Comparison of ENCODE assay signal across 8 mouse cellular contexts in the genomic region with DNA sequence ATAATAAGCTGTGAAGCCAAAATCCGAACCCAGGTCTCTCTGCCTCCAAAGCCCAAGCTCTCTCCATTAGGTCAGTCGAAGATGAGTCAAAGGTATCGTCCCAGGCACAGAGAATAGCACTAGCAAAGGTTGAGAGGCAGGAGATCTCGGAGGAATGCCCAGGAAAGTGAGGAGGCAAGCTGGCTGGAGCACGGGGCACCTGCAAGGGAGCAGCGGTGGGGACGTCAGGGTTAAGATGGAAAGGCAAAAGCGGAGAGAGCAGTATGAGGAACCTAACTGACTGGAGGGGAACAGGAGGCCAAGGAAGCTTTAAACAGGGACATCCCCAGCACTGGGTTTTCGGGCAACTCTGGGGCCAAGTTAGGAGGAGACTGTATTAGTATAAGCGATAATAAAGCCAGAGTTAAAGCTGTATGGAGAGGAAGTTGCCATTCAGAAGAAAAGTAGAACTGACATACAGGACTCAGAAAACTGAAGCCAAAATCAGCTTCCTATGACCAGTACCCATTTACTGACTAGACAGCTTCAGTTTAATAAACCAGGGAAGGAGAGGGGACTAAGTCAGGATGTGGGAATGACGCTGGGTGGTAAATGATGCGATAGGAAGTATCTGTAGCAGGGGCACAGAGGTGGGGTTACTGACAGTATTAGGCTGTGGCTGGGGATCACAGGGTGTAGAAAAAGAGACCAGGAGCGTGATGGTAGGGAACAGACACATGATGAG. TPM values are rescaled to one million over a fixed set of nuclear protein-coding genes. Genes with fewer than 3 reads are reported as not detected.
DNase-seq lines count a peak whose midpoint lies in the region; ATAC-seq and TF ChIP-seq lines count a peak whose summit lies in the region.

No protein-coding gene starts in this region.

- no peak for TF ChIP-seq POLR2A in thymus, adult 2 months (IDR thresholded peaks at IDR 0.05; ENCODE audit: control insufficient read depth, extremely low read depth, insufficient read depth, low read length, poor library complexity)

- no peaks in the 10 kb centered on the region for H3K9me3 ChIP-seq in forebrain, embryonic 13.5 days (replicated peaks)
- no peaks in the 10 kb centered on the region for H3K9me3 ChIP-seq in forebrain, postnatal 0 days (ENCODE audit: low read length)
- no peaks in the 10 kb centered on the region for H3K9me3 ChIP-seq in liver, embryonic 14.5 days (ENCODE audit: control insufficient read depth, low read length)

- peak overlapping the region; percentile 90; the same call in 1 of the 2 replicates for H3K4me3 ChIP-seq in forebrain, embryonic 13.5 days
- no peak overlapping the region for H3K4me3 ChIP-seq in forebrain, postnatal 0 days (ENCODE audit: low read depth, low read length)
- peak overlapping the region; percentile 33 for H3K4me3 ChIP-seq in thymus, adult 2 months (ENCODE audit: control insufficient read depth, insufficient read depth, low read length)
- peak overlapping the region; percentile 75 to 97 for H3K4me3 ChIP-seq in liver, embryonic 14.5 days (ENCODE audit: insufficient read depth in 1 of 2, low read depth in 2 of 2, low read length in 2 of 2)

- no peak for DNase-seq in forebrain, postnatal 0 days
- DNase-seq in thymus, adult 2 months = peak; percentile 13
- no peak for DNase-seq in thymus, postnatal 4 days
- DNase-seq in liver, embryonic 14.5 days (ENCODE audit: low read depth in 3 of 3, low spot score in 3 of 3) = no peak
- DNase-seq in right cerebral cortex, adult 2 months (ENCODE audit: low spot score in 2 of 2) = no peak
- DNase-seq in frontal cortex, adult 2 months (ENCODE audit: extremely low spot score in 1 of 2, low spot score in 1 of 2) = no peak
- DNase-seq in ovary, postnatal 36 days (ENCODE audit: low spot score) = no peak

- no peaks in the 10 kb centered on the region for H3K27me3 ChIP-seq in forebrain, embryonic 13.5 days
- H3K27me3 ChIP-seq in forebrain, postnatal 0 days (ENCODE audit: insufficient read depth, low read length) = no peaks in the 10 kb centered on the region
- no peaks in the 10 kb centered on the region for H3K27me3 ChIP-seq in thymus, adult 2 months (ENCODE audit: control insufficient read depth, insufficient read depth, low read length)
- H3K27me3 ChIP-seq in liver, embryonic 14.5 days (ENCODE audit: control insufficient read depth, insufficient read depth, low read length) = no peaks in the 10 kb centered on the region

- TF ChIP-seq EP300 in liver, embryonic 14.5 days (IDR thresholded peaks at IDR 0.05; ENCODE audit: low read depth) = no peak

- peaks cover 46% of the 10 kb centered on the region for H3K4me1 ChIP-seq in forebrain, embryonic 13.5 days
- H3K4me1 ChIP-seq in forebrain, postnatal 0 days (ENCODE audit: insufficient read depth) = peaks cover 12% of the 10 kb centered on the region; the same call in 1 of the 2 replicates
- H3K4me1 ChIP-seq in thymus, adult 2 months (replicated peaks; ENCODE audit: control insufficient read depth, insufficient read depth, low read length) = peaks cover 38% of the 10 kb centered on the region
- peaks cover 33 to 48% of the 10 kb centered on the region in 2 experiments for H3K4me1 ChIP-seq in liver, embryonic 14.5 days (replicated peaks; ENCODE audit: control insufficient read depth in 2 of 2, insufficient read depth in 2 of 2, low read length in 1 of 2)

- peaks cover 27% of the 10 kb centered on the region for H3K36me3 ChIP-seq in forebrain, embryonic 13.5 days (ENCODE audit: poor library complexity, severe bottlenecking)
- peaks cover 39% of the 10 kb centered on the region for H3K36me3 ChIP-seq in forebrain, postnatal 0 days (ENCODE audit: insufficient read depth)
- peaks cover 18% of the 10 kb centered on the region for H3K36me3 ChIP-seq in thymus, adult 2 months (ENCODE audit: control insufficient read depth, insufficient read depth, low read length)
- peaks cover 26% of the 10 kb centered on the region for H3K36me3 ChIP-seq in liver, embryonic 14.5 days (replicated peaks; ENCODE audit: control insufficient read depth, insufficient read depth, low read depth)

- no peak for ATAC-seq in forebrain, embryonic 13.5 days
- no peak for ATAC-seq in forebrain, postnatal 0 days
- no peak for ATAC-seq in liver, embryonic 14.5 days (ENCODE audit: insufficient read depth)

- H3K4me2 ChIP-seq in forebrain, embryonic 13.5 days = peak overlapping the region; percentile 80
- no peak overlapping the region for H3K4me2 ChIP-seq in forebrain, postnatal 0 days (ENCODE audit: low read depth)
- peak overlapping the region; percentile 99 for H3K4me2 ChIP-seq in liver, embryonic 14.5 days (ENCODE audit: low read depth)

- H3K9ac ChIP-seq in forebrain, embryonic 13.5 days = peak overlapping the region; percentile 95
- no peak overlapping the region for H3K9ac ChIP-seq in forebrain, postnatal 0 days
- peak overlapping the region; percentile 81 for H3K9ac ChIP-seq in liver, embryonic 14.5 days (replicated peaks)

- WGBS in forebrain, embryonic 13.5 days = 84% methylated on average over 13 of the region's 13 CpGs
- 85% methylated on average over 13 of the region's 13 CpGs for WGBS in forebrain, postnatal 0 days
- WGBS in thymus, adult 2 months = 27% methylated on average over 13 of the region's 13 CpGs
- 25% methylated on average over 13 of the region's 13 CpGs for WGBS in liver, embryonic 14.5 days (ENCODE audit: insufficient replicate concordance)

- no peak overlapping the region for H3K27ac ChIP-seq in forebrain, embryonic 13.5 days
- no peak overlapping the region for H3K27ac ChIP-seq in forebrain, postnatal 0 days (ENCODE audit: low read depth, low read length)
- 0 out of 2 replicates have a peak overlapping the region, but pooled peaks have one; percentile 5 for H3K27ac ChIP-seq in thymus, adult 2 months (ENCODE audit: control insufficient read depth, insufficient read depth, low read length)
- H3K27ac ChIP-seq in liver, embryonic 14.5 days = peak overlapping the region; percentile 52

- no peak for TF ChIP-seq CTCF in forebrain, postnatal 0 days (IDR thresholded peaks at IDR 0.05; ENCODE audit: low read depth)
- TF ChIP-seq CTCF in thymus, adult 2 months (IDR thresholded peaks at IDR 0.05; ENCODE audit: borderline replicate concordance, control insufficient read depth, extremely low read depth, insufficient read depth, low read length, poor library complexity) = no peak
- TF ChIP-seq CTCF in liver, embryonic 14.5 days (IDR thresholded peaks at IDR 0.05; ENCODE audit: low read depth) = no peak

RNA-seq across cellular contexts. Expression of gene Creb3, which starts 2.5 kb away (rescaled TPM):
- polyA plus RNA-seq in forebrain, embryonic 13.5 days (2015; fragmentation: Nextera tagmentation; extraction: Ambion mirVana) = 61.8 and 65.1 TPM in 2 replicates
- 61.9 and 64.4 TPM in 2 replicates for total RNA-seq in forebrain, postnatal 0 days (2014; rRNA removed)
- polyA plus RNA-seq in forebrain, postnatal 0 days (2015; fragmentation: Nextera tagmentation; extraction: Ambion mirVana) = 84.0 and 87.2 TPM in 2 replicates
- polyA plus RNA-seq in thymus, adult 2 months (2012; rRNA removed) = 64.6 and 80.2 TPM in 2 replicates
- 9.6 and 10.9 TPM in 2 replicates for polyA plus RNA-seq in liver, embryonic 14.5 days (2012; rRNA removed)
- 21.2 and 21.7 TPM in 2 replicates for polyA plus RNA-seq in liver, embryonic 14.5 days (2014; fragmentation: Nextera tagmentation; extraction: Ambion mirVana)
- 59.9 and 78.4 TPM in 2 replicates for polyA plus RNA-seq in frontal cortex, adult 2 months (2012; rRNA removed)

RNA-seq across cellular contexts. Expression of gene Tln1, which starts 2.8 kb away (rescaled TPM):
- polyA plus RNA-seq in forebrain, embryonic 13.5 days (2015; fragmentation: Nextera tagmentation; extraction: Ambion mirVana) = 48.0 and 54.7 TPM in 2 replicates
- total RNA-seq in forebrain, postnatal 0 days (2014; rRNA removed) = 34.4 and 44.1 TPM in 2 replicates
- 66.2 and 80.4 TPM in 2 replicates for polyA plus RNA-seq in forebrain, postnatal 0 days (2015; fragmentation: Nextera tagmentation; extraction: Ambion mirVana)
- 225 and 254 TPM in 2 replicates for polyA plus RNA-seq in thymus, adult 2 months (2012; rRNA removed)
- 26.4 and 30.1 TPM in 2 replicates for polyA plus RNA-seq in liver, embryonic 14.5 days (2012; rRNA removed)
- 39.3 and 39.7 TPM in 2 replicates for polyA plus RNA-seq in liver, embryonic 14.5 days (2014; fragmentation: Nextera tagmentation; extraction: Ambion mirVana)
- 42.4 and 43.2 TPM in 2 replicates for polyA plus RNA-seq in frontal cortex, adult 2 months (2012; rRNA removed)

RNA-seq across cellular contexts. Expression of gene Rgp1, which starts 18.8 kb away (rescaled TPM):
- 27.5 and 27.9 TPM in 2 replicates for polyA plus RNA-seq in forebrain, embryonic 13.5 days (2015; fragmentation: Nextera tagmentation; extraction: Ambion mirVana)
- 17.6 and 22.6 TPM in 2 replicates for total RNA-seq in forebrain, postnatal 0 days (2014; rRNA removed)
- polyA plus RNA-seq in forebrain, postnatal 0 days (2015; fragmentation: Nextera tagmentation; extraction: Ambion mirVana) = 7.1 and 10.4 TPM in 2 replicates
- 99.6 and 114 TPM in 2 replicates for polyA plus RNA-seq in thymus, adult 2 months (2012; rRNA removed)
- polyA plus RNA-seq in liver, embryonic 14.5 days (2012; rRNA removed) = 13.4 and 15.1 TPM in 2 replicates
- polyA plus RNA-seq in liver, embryonic 14.5 days (2014; fragmentation: Nextera tagmentation; extraction: Ambion mirVana) = 11.0 and 11.4 TPM in 2 replicates
- polyA plus RNA-seq in frontal cortex, adult 2 months (2012; rRNA removed) = 35.5 and 39.6 TPM in 2 replicates

RNA-seq across cellular contexts. Expression of gene Gba2, which starts 19.0 kb away (rescaled TPM):
- polyA plus RNA-seq in forebrain, embryonic 13.5 days (2015; fragmentation: Nextera tagmentation; extraction: Ambion mirVana) = 44.5 and 47.4 TPM in 2 replicates
- 31.6 and 37.7 TPM in 2 replicates for total RNA-seq in forebrain, postnatal 0 days (2014; rRNA removed)
- polyA plus RNA-seq in forebrain, postnatal 0 days (2015; fragmentation: Nextera tagmentation; extraction: Ambion mirVana) = 45.4 and 45.5 TPM in 2 replicates
- 85.4 and 87.0 TPM in 2 replicates for polyA plus RNA-seq in thymus, adult 2 months (2012; rRNA removed)
- polyA plus RNA-seq in liver, embryonic 14.5 days (2012; rRNA removed) = 12.5 and 12.7 TPM in 2 replicates
- polyA plus RNA-seq in liver, embryonic 14.5 days (2014; fragmentation: Nextera tagmentation; extraction: Ambion mirVana) = 10.5 and 11.9 TPM in 2 replicates
- 85.8 and 91.4 TPM in 2 replicates for polyA plus RNA-seq in frontal cortex, adult 2 months (2012; rRNA removed)

RNA-seq across cellular contexts. Expression of gene Msmp, which starts 24.6 kb away (rescaled TPM):
- 0.65 and 1.8 TPM in 2 replicates for polyA plus RNA-seq in forebrain, embryonic 13.5 days (2015; fragmentation: Nextera tagmentation; extraction: Ambion mirVana)
- total RNA-seq in forebrain, postnatal 0 days (2014; rRNA removed) = not detected in 2 replicates
- polyA plus RNA-seq in forebrain, postnatal 0 days (2015; fragmentation: Nextera tagmentation; extraction: Ambion mirVana) = 0.38 and 1.9 TPM in 2 replicates
- polyA plus RNA-seq in thymus, adult 2 months (2012; rRNA removed) = not detected in 2 replicates
- not detected in 2 replicates for polyA plus RNA-seq in liver, embryonic 14.5 days (2012; rRNA removed)
- not detected in 2 replicates for polyA plus RNA-seq in liver, embryonic 14.5 days (2014; fragmentation: Nextera tagmentation; extraction: Ambion mirVana)
- not detected in 2 replicates for polyA plus RNA-seq in frontal cortex, adult 2 months (2012; rRNA removed)

Comparison
In these comparisons a context has a peak if more than half of its experiments do, and no peak if none do; other contexts are left out.
1. H3K27ac ChIP-seq: peak in thymus, adult 2 months (single experiment) and liver, embryonic 14.5 days (single experiment); none in forebrain, embryonic 13.5 days (single experiment) and forebrain, postnatal 0 days (single experiment).